Mouse (Mus musculus) CH12.LX (cell line): Measurements from ENCODE around the gene Acta1. TPM values are rescaled to one million over a fixed set of nuclear protein-coding genes. Genes with fewer than 3 reads are reported as not detected.
A peak's percentile ranks its signal among the peaks of the same experiment; 100 is the strongest.

ENCODE experiments used
- DNase-seq: peaks from one replicate; pipeline ENCODE4 v3.0.0-alpha.2; 2013; ENCODE audit errors: extremely low read depth
- H3K27ac ChIP-seq: 2 replicates; pipeline ENCODE4 v1.5.1; 2012; ENCODE audit warnings: low read depth, mild to moderate bottlenecking, control low read depth, moderate library complexity; ENCODE audit not compliant: insufficient read depth
- H3K27me3 ChIP-seq: replicated peaks from 2 replicates; pipeline ENCODE3; 2012; ENCODE audit warnings: inconsistent platforms
- H3K36me3 ChIP-seq, 2 experiments: replicated peaks in 1 of 2; 2 replicates each; pipeline versions ENCODE3 to v1.6.1; 2012; ENCODE audit warnings: inconsistent platforms in 1 of 2, low read length in 1 of 2, mild to moderate bottlenecking in 1 of 2, mixed read lengths in 1 of 2, moderate library complexity in 1 of 2; ENCODE audit not compliant: control insufficient read depth in 1 of 2, insufficient read depth in 1 of 2
- H3K4me1 ChIP-seq, 2 experiments: 2 replicates each; pipeline ENCODE4 v1.6.1; 2012; ENCODE audit warnings: inconsistent platforms in 1 of 2, moderate library complexity in 1 of 2; ENCODE audit not compliant: insufficient read depth in 2 of 2, control insufficient read depth in 1 of 2
- H3K4me2 ChIP-seq: 2 replicates; pipeline ENCODE4 v1.6.1; 2012; ENCODE audit warnings: low read depth, mild to moderate bottlenecking, control low read depth; ENCODE audit not compliant: poor library complexity, insufficient read depth, severe bottlenecking
- H3K4me3 ChIP-seq, 3 experiments: fragments of 150-350 bp in 1 of 3; sonication (generic) in 1 of 3; replicated peaks in 1 of 3; 2 replicates each; pipeline versions ENCODE3 to v1.5.1; 2011 to 2012; ENCODE audit warnings: low read depth in 2 of 3, low read length in 2 of 3, mild to moderate bottlenecking in 2 of 3, moderate library complexity in 2 of 3, control low read depth in 1 of 3, improper control_type of control experiment in 1 of 3, inconsistent platforms in 1 of 3, mixed read lengths in 1 of 3; ENCODE audit not compliant: poor library complexity in 1 of 3
- H3K79me2 ChIP-seq: replicated peaks from 2 replicates; pipeline ENCODE4 v1.6.1; 2012; ENCODE audit warnings: mild to moderate bottlenecking, moderate library complexity; ENCODE audit not compliant: control insufficient read depth, poor library complexity, insufficient read depth, severe bottlenecking; ENCODE audit errors: extremely low read depth
- H3K9ac ChIP-seq: 2 replicates; pipeline ENCODE4 v1.6.1; 2012; ENCODE audit warnings: low read depth, mild to moderate bottlenecking, control low read depth, moderate library complexity; ENCODE audit not compliant: insufficient read depth
- H3K9me3 ChIP-seq: replicated peaks from 2 replicates; pipeline ENCODE3; 2012; ENCODE audit warnings: low read length, inconsistent platforms, mixed read lengths
- CTCF ChIP-seq, 2 experiments: IDR thresholded peaks in 1 of 2; conservative IDR thresholded peaks in 1 of 2; 2 replicates each; pipeline ENCODE4 v1.5.1; 2011 to 2012; ENCODE audit warnings: low read depth in 2 of 2, low read length in 2 of 2, improper control_type of control experiment in 1 of 2, inconsistent platforms in 1 of 2, mild to moderate bottlenecking in 1 of 2, moderate library complexity in 1 of 2
- E2F4 ChIP-seq: IDR thresholded peaks from 2 replicates; pipeline ENCODE4 v1.6.1; 2011; ENCODE audit warnings: low read depth, low read length, improper control_type of control experiment; ENCODE audit not compliant: insufficient replicate concordance
- ELF1 ChIP-seq: IDR thresholded peaks from 2 replicates; pipeline ENCODE4 v1.6.1; 2014; ENCODE audit warnings: low read depth, mild to moderate bottlenecking, inconsistent platforms, low read length, improper control_type of control experiment
- ETS1 ChIP-seq: conservative IDR thresholded peaks from 2 replicates; pipeline ENCODE4 v1.6.1; 2012; ENCODE audit warnings: low read depth, mild to moderate bottlenecking, inconsistent platforms, low read length, improper control_type of control experiment, moderate library complexity
- JUN ChIP-seq: IDR thresholded peaks from 2 replicates; pipeline ENCODE4 v1.6.1; 2011; ENCODE audit warnings: low read depth, mild to moderate bottlenecking, low read length, improper control_type of control experiment, moderate library complexity; ENCODE audit not compliant: insufficient read depth
- KAT2A ChIP-seq: IDR thresholded peaks from 2 replicates; pipeline ENCODE4 v1.6.1; 2012; ENCODE audit warnings: low read length, improper control_type of control experiment, inconsistent platforms; ENCODE audit not compliant: insufficient replicate concordance
- MAFK ChIP-seq: IDR thresholded peaks from 2 replicates; pipeline ENCODE4 v1.6.1; 2011; ENCODE audit warnings: low read length, improper control_type of control experiment; ENCODE audit not compliant: insufficient replicate concordance
- MYC ChIP-seq: IDR thresholded peaks from 2 replicates; pipeline ENCODE4 v1.6.1; 2011; ENCODE audit warnings: low read depth, mild to moderate bottlenecking, improper control_type of control experiment, low read length
- POLR2AphosphoS2 ChIP-seq: IDR thresholded peaks from 2 replicates; pipeline ENCODE4 v1.6.1; 2011; ENCODE audit warnings: low read depth, low read length, improper control_type of control experiment
- RAD21 ChIP-seq: IDR thresholded peaks from 2 replicates; pipeline ENCODE4 v1.6.1; 2011; ENCODE audit warnings: low read depth, mild to moderate bottlenecking, low read length, improper control_type of control experiment, moderate library complexity
- RCOR1 ChIP-seq: conservative IDR thresholded peaks from 2 replicates; pipeline ENCODE4 v1.6.1; 2012; ENCODE audit warnings: low read depth, mild to moderate bottlenecking, inconsistent platforms, low read length, improper control_type of control experiment
- SMC3 ChIP-seq: IDR thresholded peaks from 2 replicates; pipeline ENCODE4 v1.6.1; 2011; ENCODE audit warnings: low read depth, low read length, improper control_type of control experiment
- USF1 ChIP-seq: IDR thresholded peaks from 2 replicates; pipeline ENCODE4 v1.6.1; 2014; ENCODE audit warnings: low read depth, mild to moderate bottlenecking, inconsistent platforms, low read length, improper control_type of control experiment
- USF2 ChIP-seq: conservative IDR thresholded peaks from 2 replicates; pipeline ENCODE4 v1.6.1; 2011; ENCODE audit warnings: low read depth, low read length, improper control_type of control experiment
- ZC3H11A ChIP-seq: IDR thresholded peaks from 2 replicates; pipeline ENCODE4 v1.6.1; 2012; ENCODE audit warnings: low read depth, mild to moderate bottlenecking, inconsistent platforms, low read length, improper control_type of control experiment
- ZKSCAN1 ChIP-seq: IDR thresholded peaks from 2 replicates; pipeline ENCODE4 v1.6.1; 2012; ENCODE audit warnings: low read depth, inconsistent platforms, low read length, improper control_type of control experiment, borderline replicate concordance
- ZMIZ1 ChIP-seq: IDR thresholded peaks from 2 replicates; pipeline ENCODE4 v1.6.1; 2012; ENCODE audit warnings: low read depth, mild to moderate bottlenecking, inconsistent platforms, low read length, improper control_type of control experiment
- dilution Hi-C: fragments of 300-500 bp; cut with MboI; formaldehyde crosslinking; loops from 2 replicates; pipeline ENCODE4 v1.14.3; 2020; ENCODE audit warnings: low sequenced_read_pairs; ENCODE audit not compliant: extremely low pct_unique_long_range_greater_than_20kb, extremely low pct_ligation_motif_present
- in situ Hi-C: fragments of 300-500 bp; cut with MboI; formaldehyde crosslinking; loops from 3 replicates; pipeline ENCODE4 v1.14.3; 2019; ENCODE audit warnings: low sequenced_read_pairs, low pct_ligation_motif_present, low pct_unique_long_range_greater_than_20kb, mixed read lengths
- polyA plus RNA-seq: library from polyadenylated mRNA; unstranded; fragments of >175 nt; gene quantifications from 2 replicates; pipeline ENCODE4 v1.2.1, GENCODE M21; 2012; ENCODE audit warnings: low read depth; ENCODE audit not compliant: insufficient read length
- total RNA-seq, 2 experiments: library from RNA; depleted of rRNA; stranded (reverse); fragments of 300-350 nt in 1 of 2; fragments of >200 nt in 1 of 2; gene quantifications; 2 replicates each; pipeline ENCODE4 v1.2.3; 2012 to 2014

Acta1 gene
- total and polyA plus RNA-seq, 3 experiments, result 0.27 TPM; not detected in 2

GRCm38 (mm10) chr8:123925671-123926070 lies 31.1 kb upstream of the Acta1 start:
- no peak overlapping the region for H3K4me2 ChIP-seq
- in situ Hi-C loops (loop anchor here (10.0 kb wide), 1 partner anchor 429 kb away; no protein-coding TSS in a partner anchor), dilution Hi-C loops (no loop called here)
- TF ChIP-seq JUN, result no peak
- no peak for TF ChIP-seq USF2
- TF ChIP-seq ZKSCAN1, result no peak
- TF ChIP-seq RAD21, result no peak
- TF ChIP-seq USF1, result no peak
- no peaks in the 10 kb centered on the region for H3K9me3 ChIP-seq
- no peaks in the 10 kb centered on the region for H3K27me3 ChIP-seq
- H3K9ac ChIP-seq, result no peak overlapping the region
- DNase-seq, result no peak
- no peaks in the 10 kb centered on the region for H3K79me2 ChIP-seq
- H3K27ac ChIP-seq, result no peak overlapping the region
- peaks cover 82 to 94% of the 10 kb centered on the region in 2 experiments for H3K36me3 ChIP-seq
- H3K4me3 ChIP-seq, result no peak overlapping the region
- H3K4me1 ChIP-seq, result no peaks in the 10 kb centered on the region

- H3K4me2 ChIP-seq, result no peak overlapping the region
- peak; percentile 88 for DNase-seq
- in situ Hi-C loops, result loop anchor here (10.0 kb wide), 1 partner anchor 430 kb away; no protein-coding TSS in a partner anchor
- H3K79me2 ChIP-seq, result no peaks in the 10 kb centered on the region
- dilution Hi-C loops, result no loop called here
- TF ChIP-seq E2F4, result no peak
- TF ChIP-seq CTCF (conservative IDR thresholded peaks at IDR 0.05 in 1 of 2, IDR thresholded peaks at IDR 0.05 in 1 of 2; ENCODE audit: low read depth in 2 of 2, low read length in 2 of 2), result peak; percentile 90 to 92
- no peak for TF ChIP-seq ETS1
- TF ChIP-seq KAT2A, result no peak
- TF ChIP-seq ZKSCAN1, result no peak
- TF ChIP-seq USF1, result no peak
- no peak for TF ChIP-seq ZMIZ1
- no peak for TF ChIP-seq ZC3H11A
- TF ChIP-seq SMC3, result peak; percentile 80
- TF ChIP-seq RCOR1, result no peak
- peak; percentile 54 for TF ChIP-seq RAD21
- peak; percentile 31; the same call in 1 of the 2 replicates for TF ChIP-seq MYC
- no peak for TF ChIP-seq ELF1
- TF ChIP-seq POLR2AphosphoS2, result no peak
- TF ChIP-seq MAFK, result no peak
- H3K27ac ChIP-seq, result no peak overlapping the region
- no peaks in the 10 kb centered on the region for H3K9me3 ChIP-seq
- no peaks in the 10 kb centered on the region for H3K4me1 ChIP-seq
- peaks cover 83 to 94% of the 10 kb centered on the region in 2 experiments for H3K36me3 ChIP-seq
- no peak overlapping the region for H3K9ac ChIP-seq
- H3K27me3 ChIP-seq, result no peaks in the 10 kb centered on the region
- H3K4me3 ChIP-seq, result no peak overlapping the region
Measured at GRCm38 (mm10) chr8:123924719-123925118, 30.2 kb upstream of the Acta1 start.
